Comparison of ENCODE assay signal across 18 mouse cellular contexts in genomic region chr2:14174334-14174733, GRCm38 (mm10). TPM values are rescaled to one million over a fixed set of nuclear protein-coding genes. Genes with fewer than 3 reads are reported as not detected.
"Had no signal": no experiment of that assay in that cellular context is flagged by ENCODE, and none has a peak within 500 bp of the region (broad histone marks: within the 10 kb centered on the region; RNA-seq: fewer than 3 reads in every experiment).

Gene Tmem236, plus strand, starts transcription at chr2:14174523.

- H3K27me3 ChIP-seq: lung, embryonic 15.5 days; megakaryocyte, embryonic 14.5 days; midbrain, embryonic 13.5 days; midbrain, embryonic 15.5 days; neural tube, embryonic 12.5 days had no signal

- H3K9me3 ChIP-seq: lung, embryonic 15.5 days; megakaryocyte, embryonic 14.5 days; midbrain, embryonic 13.5 days; midbrain, embryonic 15.5 days; neural tube, embryonic 12.5 days had no signal

- H3K36me3 ChIP-seq: lung, embryonic 15.5 days; midbrain, embryonic 13.5 days; midbrain, embryonic 15.5 days; neural tube, embryonic 12.5 days had no signal

- H3K4me1 ChIP-seq: lung, embryonic 15.5 days; midbrain, embryonic 13.5 days; midbrain, embryonic 15.5 days; neural tube, embryonic 12.5 days had no signal

- H3K9ac ChIP-seq: lung, embryonic 15.5 days; midbrain, embryonic 13.5 days; midbrain, embryonic 15.5 days; neural tube, embryonic 12.5 days had no signal

- H3K4me3 ChIP-seq: lung, embryonic 15.5 days; megakaryocyte, embryonic 14.5 days; midbrain, embryonic 13.5 days; midbrain, embryonic 15.5 days; neural tube, embryonic 12.5 days had no signal

- DNase-seq: lung, adult 2 months; lung, postnatal 14 days; lung, postnatal 36 days; right cerebral cortex, postnatal 14 days; spleen, adult 18-20 months; thymus, adult 18-20 months; thymus, postnatal 14 days; thymus, postnatal 36 days had no signal

- ATAC-seq: lung, postnatal 0 days; midbrain, embryonic 13.5 days; midbrain, embryonic 15.5 days had no signal

- H3K4me2 ChIP-seq: lung, embryonic 15.5 days; midbrain, embryonic 11.5 days; midbrain, embryonic 13.5 days; midbrain, embryonic 15.5 days; neural tube, embryonic 12.5 days had no signal

- H3K27ac ChIP-seq: lung, embryonic 15.5 days; macrophage; midbrain, embryonic 13.5 days; midbrain, embryonic 15.5 days; neural tube, embryonic 12.5 days had no signal

RNA-seq across cellular contexts. Expression of gene Tmem236, which starts in this region (rescaled TPM):
- total RNA-seq: monocyte, adult 5-6 weeks; neutrophil, adult 5-6 weeks had no signal
- polyA plus RNA-seq: lung, adult 2 months; lung, embryonic 15.5 days; macrophage; midbrain, embryonic 13.5 days had no signal
